Mouse (Mus musculus) stomach, embryonic 14.5 days (tissue): ENCODE data around the gene Ctbp2. TPM values are rescaled to one million over a fixed set of nuclear protein-coding genes. Genes with fewer than 3 reads are reported as not detected.

Experiments used
- ATAC-seq: fragments of 200-750 bp; cut with Nextera tagmentation; 2 replicates; pipeline ENCODE4 v1.8.0; 2017; ENCODE audit warnings: low read depth, moderate TSS enrichment; ENCODE audit not compliant: insufficient number of reproducible peaks, insufficient read depth, low FRiP score
- H3K27ac ChIP-seq: fragments of 300-500 bp; sonication (generic); 2 replicates; pipeline ENCODE4 v1.5.1; 2014; ENCODE audit warnings: mild to moderate bottlenecking, low read length, moderate library complexity, mixed read lengths
- H3K27me3 ChIP-seq: fragments of 300-500 bp; sonication (generic); 2 replicates; pipeline ENCODE4 v1.6.1; 2014; ENCODE audit warnings: low read length, control low read depth, mixed read lengths; ENCODE audit not compliant: control insufficient read depth, insufficient read depth
- H3K36me3 ChIP-seq: fragments of 300-500 bp; sonication (generic); 2 replicates; pipeline ENCODE4 v1.6.1; 2014; ENCODE audit warnings: mild to moderate bottlenecking, control low read depth, low read length, moderate library complexity, mixed read lengths; ENCODE audit not compliant: control insufficient read depth, insufficient read depth
- H3K4me1 ChIP-seq: fragments of 300-500 bp; sonication (generic); 2 replicates; pipeline ENCODE4 v1.6.1; 2014; ENCODE audit warnings: low read length, control low read depth, mixed read lengths; ENCODE audit not compliant: control insufficient read depth, insufficient read depth
- H3K4me2 ChIP-seq: fragments of 300-500 bp; sonication (generic); replicated peaks from 2 replicates; pipeline ENCODE4 v1.6.1; 2014; ENCODE audit warnings: low read depth, low read length, control low read depth
- H3K4me3 ChIP-seq: fragments of 300-500 bp; sonication (generic); 2 replicates; pipeline ENCODE4 v1.5.1; 2014; ENCODE audit warnings: low read depth, low read length, control low read depth
- H3K9ac ChIP-seq: fragments of 300-500 bp; sonication (generic); replicated peaks from 2 replicates; pipeline ENCODE4 v1.6.1; 2014; ENCODE audit warnings: low read depth, mild to moderate bottlenecking, control low read depth, low read length, moderate library complexity, mixed read lengths
- H3K9me3 ChIP-seq: fragments of 300-500 bp; sonication (generic); 2 replicates; pipeline ENCODE4 v1.6.1; 2016; ENCODE audit warnings: low read depth, low read length, control low read depth; ENCODE audit not compliant: control insufficient read depth
- WGBS: fragments of 180-500 bp; shearing (Covaris S2); extraction: QIAGEN DNeasy Blood & Tissue Kit; methylation state at CpG from one replicate; pipeline ENCODE4 v1.1.7; 2014; 5-methylcytosine and 5-hydroxymethylcytosine counted together
- polyA plus RNA-seq: library from polyadenylated mRNA; unstranded; fragments of >200 nt; fragmentation: Nextera tagmentation; extraction: Ambion mirVana; gene quantifications from 2 replicates; pipeline ENCODE4 v1.2.1, GENCODE M21; 2014

Gene Ctbp2
- polyA plus RNA-seq, 1 experiment from 2014 or later, result 120 TPM

DNA sequence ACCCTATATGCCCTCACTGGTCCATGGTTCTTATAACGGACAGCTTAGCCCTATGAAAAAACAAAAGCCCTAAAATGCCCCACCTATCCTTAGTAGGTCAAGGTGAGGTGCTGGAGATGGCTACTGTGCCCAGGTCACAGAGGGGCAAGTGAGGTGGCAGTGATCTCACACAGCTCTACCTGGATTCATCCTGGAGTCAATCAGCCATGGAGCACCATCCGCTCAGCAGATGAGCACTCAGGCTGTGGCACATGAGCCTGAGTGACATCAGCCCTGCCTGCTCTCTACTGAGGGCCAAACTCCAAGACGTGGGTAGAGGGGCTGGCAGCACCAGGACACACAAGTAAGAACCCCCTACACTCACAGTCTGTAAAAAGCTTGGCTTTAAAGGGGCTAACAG, 122.8 kb downstream of the Ctbp2 start:
- H3K4me1 ChIP-seq, result peaks cover 10% of the 10 kb centered on the region; the same call in 1 of the 2 replicates
- 89% methylated on average over 3 of the region's 3 CpGs for WGBS
- H3K4me3 ChIP-seq, result no peak overlapping the region
- ATAC-seq, result no peak
- H3K27ac ChIP-seq, result no peak overlapping the region
- no peak overlapping the region for H3K9ac ChIP-seq
- H3K4me2 ChIP-seq, result no peak overlapping the region
- no peaks in the 10 kb centered on the region for H3K27me3 ChIP-seq
- H3K36me3 ChIP-seq, result peaks cover 26% of the 10 kb centered on the region
- no peaks in the 10 kb centered on the region for H3K9me3 ChIP-seq

DNA sequence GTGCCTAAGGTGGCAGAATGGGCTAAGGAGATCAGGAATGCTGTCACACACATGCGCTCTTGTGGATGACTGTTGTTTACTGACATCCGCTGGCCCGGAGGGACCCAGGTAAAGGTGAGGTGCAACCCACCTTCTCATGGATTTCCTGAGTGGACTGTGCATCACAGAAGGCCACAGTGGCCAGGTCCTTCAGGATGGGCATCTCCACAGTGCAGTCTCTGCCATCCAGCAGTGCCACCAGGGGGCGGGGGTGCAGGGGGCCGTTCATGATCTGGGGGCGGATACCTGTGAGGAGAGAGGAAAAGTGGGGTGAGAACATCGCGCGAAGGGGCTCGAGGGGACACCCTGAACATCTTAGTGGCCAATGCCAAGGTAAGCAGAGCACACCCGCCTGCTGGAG, 125.1 kb downstream of the Ctbp2 start:
- no peak for ATAC-seq
- Histone ChIP-seq H3K36me3 (peaks cover 43% of the 10 kb centered on the region), H3K4me3 (no peak overlapping the region), H3K27ac (no peak overlapping the region), H3K27me3 (no peaks in the 10 kb centered on the region), H3K9me3 (no peaks in the 10 kb centered on the region), H3K4me2 (no peak overlapping the region), H3K4me1 (0 out of 2 replicates have a peak, but pooled peaks cover 6% of the 10 kb centered on the region), H3K9ac (no peak overlapping the region)
- WGBS, result 94% methylated on average over 11 of the region's 11 CpGs

- no peak for ATAC-seq
- Histone ChIP-seq H3K27ac (no peak overlapping the region), H3K4me2 (no peak overlapping the region), H3K9ac (no peak overlapping the region), H3K4me1 (0 out of 2 replicates have a peak, but pooled peaks cover 5% of the 10 kb centered on the region), H3K4me3 (no peak overlapping the region), H3K36me3 (peaks cover 43% of the 10 kb centered on the region), H3K9me3 (no peaks in the 10 kb centered on the region), H3K27me3 (no peaks in the 10 kb centered on the region)
- WGBS, result 94% methylated on average over 12 of the region's 12 CpGs
Measured at GRCm38 (mm10) chr7:132998639-132999038, 125.5 kb downstream of the Ctbp2 start.

GRCm38 (mm10) chr7:132996391-132996790, 127.8 kb downstream of the Ctbp2 start:
- no peak overlapping the region for H3K27ac ChIP-seq
- H3K9ac ChIP-seq, result no peak overlapping the region
- no peak overlapping the region for H3K4me2 ChIP-seq
- WGBS, result 87% methylated on average over 5 of the region's 5 CpGs
- ATAC-seq, result no peak
- no peaks in the 10 kb centered on the region for H3K27me3 ChIP-seq
- H3K9me3 ChIP-seq, result no peaks in the 10 kb centered on the region
- no peaks in the 10 kb centered on the region for H3K4me1 ChIP-seq
- H3K36me3 ChIP-seq, result peaks cover 50% of the 10 kb centered on the region
- H3K4me3 ChIP-seq, result no peak overlapping the region

DNA sequence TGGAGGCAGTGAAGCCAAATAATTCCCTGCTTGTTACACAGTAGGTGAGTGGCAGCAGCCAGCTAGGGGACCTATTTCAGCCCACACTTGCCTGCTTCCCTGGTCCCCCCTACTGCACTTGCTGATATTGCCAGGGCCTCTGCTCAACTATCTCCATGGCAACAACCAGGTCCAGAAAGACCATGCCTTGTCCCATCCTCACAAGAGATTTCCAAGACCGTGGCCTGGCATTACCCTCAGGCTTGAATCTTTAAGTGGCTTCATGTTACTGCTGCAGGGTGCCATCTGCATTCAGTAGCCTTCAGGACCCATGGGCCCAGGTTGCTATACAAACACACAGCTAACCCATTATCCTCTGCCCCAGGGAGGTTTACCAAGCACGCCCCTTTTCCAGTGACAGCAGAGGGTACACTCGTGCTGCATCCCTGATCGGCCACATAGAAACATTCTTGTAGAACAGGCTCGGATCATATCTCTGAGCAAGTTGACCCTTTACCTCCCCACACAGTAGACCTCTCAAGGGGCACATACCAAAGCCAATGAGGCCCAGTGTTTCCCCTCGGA, 129.4 kb downstream of the Ctbp2 start:
- 81% methylated on average over 6 of the region's 6 CpGs for WGBS
- no peak for ATAC-seq
- H3K4me3 ChIP-seq, result no peak overlapping the region
- no peaks in the 10 kb centered on the region for H3K4me1 ChIP-seq
- no peaks in the 10 kb centered on the region for H3K27me3 ChIP-seq
- no peaks in the 10 kb centered on the region for H3K9me3 ChIP-seq
- H3K4me2 ChIP-seq, result no peak overlapping the region
- no peak overlapping the region for H3K27ac ChIP-seq
- H3K36me3 ChIP-seq, result peaks cover 64% of the 10 kb centered on the region
- no peak overlapping the region for H3K9ac ChIP-seq

- ATAC-seq, result no peak
- H3K9ac ChIP-seq, result no peak overlapping the region
- H3K4me3 ChIP-seq, result no peak overlapping the region
- H3K27me3 ChIP-seq, result no peaks in the 10 kb centered on the region
- H3K36me3 ChIP-seq, result peaks cover 68% of the 10 kb centered on the region
- no peaks in the 10 kb centered on the region for H3K4me1 ChIP-seq
- 91% methylated on average over 8 of the region's 8 CpGs for WGBS
- H3K9me3 ChIP-seq, result no peaks in the 10 kb centered on the region
- no peak overlapping the region for H3K27ac ChIP-seq
- no peak overlapping the region for H3K4me2 ChIP-seq
Measured at GRCm38 (mm10) chr7:132994120-132994519, 130.0 kb downstream of the Ctbp2 start.

GRCm38 (mm10) chr7:132992967-132993615, 131.1 kb downstream of the Ctbp2 start:
- Histone ChIP-seq H3K27me3 (no peaks in the 10 kb centered on the region), H3K4me3 (no peak overlapping the region), H3K27ac (no peak overlapping the region), H3K9ac (no peak overlapping the region), H3K4me2 (no peak overlapping the region), H3K9me3 (no peaks in the 10 kb centered on the region), H3K36me3 (peaks cover 66% of the 10 kb centered on the region), H3K4me1 (no peaks in the 10 kb centered on the region)
- no peak for ATAC-seq
- 91% methylated on average over 9 of the region's 9 CpGs for WGBS

- H3K4me2 ChIP-seq, result no peak overlapping the region
- peaks cover 64% of the 10 kb centered on the region for H3K36me3 ChIP-seq
- no peaks in the 10 kb centered on the region for H3K9me3 ChIP-seq
- no peaks in the 10 kb centered on the region for H3K4me1 ChIP-seq
- H3K27ac ChIP-seq, result no peak overlapping the region
- H3K9ac ChIP-seq, result no peak overlapping the region
- H3K27me3 ChIP-seq, result no peaks in the 10 kb centered on the region
- 92% methylated on average over 14 of the region's 14 CpGs for WGBS
- ATAC-seq, result no peak
- H3K4me3 ChIP-seq, result no peak overlapping the region
Measured at GRCm38 (mm10) chr7:132991240-132991900, 132.8 kb downstream of the Ctbp2 start.
